Mouse (Mus musculus) C2C12 (cell line): Measurements from ENCODE around the gene Creg1.

Experiments
- CTCF ChIP-seq: IDR thresholded peaks from one replicate; pipeline ENCODE4 v1.5.1; 2011; ENCODE audit not compliant: control insufficient read depth, insufficient read depth, insufficient read length
- MAX ChIP-seq: IDR thresholded peaks from one replicate; pipeline ENCODE4 v1.6.1; 2011; ENCODE audit warnings: mild to moderate bottlenecking, control low read depth

DNA sequence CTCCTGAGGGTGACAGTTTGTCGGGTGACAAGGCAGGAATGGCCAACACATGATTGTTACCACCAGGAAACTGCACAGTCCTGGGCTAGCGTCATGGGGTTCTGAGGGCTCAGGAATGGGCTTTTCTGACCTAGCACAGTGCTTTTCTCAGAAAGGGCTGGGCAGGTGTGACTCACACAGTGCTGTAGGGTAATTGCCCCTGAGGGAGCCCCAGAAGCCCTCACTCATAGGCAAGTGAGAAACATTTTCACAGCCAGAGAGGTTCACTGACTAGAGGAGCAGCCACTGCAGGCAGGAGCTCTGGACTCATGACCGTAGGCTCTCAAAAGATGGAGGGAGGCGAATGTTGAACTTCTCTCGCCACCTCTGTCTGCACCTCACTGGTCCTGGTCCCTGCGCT is 26.4 kb downstream of the Creg1 start:
- TF ChIP-seq CTCF (no peak), MAX (no peak)
